Mouse (Mus musculus) erythroblast, embryonic 14.5 days (primary cell): ENCODE data around the gene Slc24a1. TPM values are rescaled to one million over a fixed set of nuclear protein-coding genes. Genes with fewer than 3 reads are reported as not detected.
A peak's percentile ranks its signal among the peaks of the same experiment; 100 is the strongest.

Source experiments
- H3K27me3 ChIP-seq: 2 replicates; pipeline ENCODE4 v1.6.1; 2012; ENCODE audit warnings: inconsistent platforms; ENCODE audit not compliant: control insufficient read depth
- H3K36me3 ChIP-seq: 2 replicates; pipeline ENCODE4 v1.6.1; 2012; ENCODE audit warnings: mild to moderate bottlenecking, inconsistent platforms; ENCODE audit not compliant: control insufficient read depth
- H3K4me1 ChIP-seq: 2 replicates; pipeline ENCODE4 v1.6.1; 2012; ENCODE audit warnings: inconsistent platforms; ENCODE audit not compliant: control insufficient read depth
- H3K4me3 ChIP-seq: replicated peaks from 2 replicates; pipeline ENCODE3; 2012; ENCODE audit warnings: moderate library complexity, mild to moderate bottlenecking, inconsistent platforms
- H3K9me3 ChIP-seq: 2 replicates; pipeline ENCODE4 v1.6.1; 2012; ENCODE audit warnings: low read length, inconsistent platforms, mixed read lengths; ENCODE audit not compliant: control insufficient read depth
- GATA1 ChIP-seq: IDR thresholded peaks from 2 replicates; pipeline ENCODE4 v1.6.1; 2012; ENCODE audit warnings: low read length, inconsistent platforms, mixed read lengths
- TAL1 ChIP-seq: IDR thresholded peaks from 3 replicates; pipeline ENCODE4 v1.6.1; 2012; ENCODE audit warnings: low read length, inconsistent platforms, mixed read lengths
- polyA plus RNA-seq: library from polyadenylated mRNA; stranded (reverse); fragments of >175 nt; gene quantifications from 2 replicates; pipeline ENCODE4 v1.2.3, GENCODE M21; 2012

Gene Slc24a1
- polyA plus RNA-seq, 1 experiment, result not detected

- Histone ChIP-seq H3K4me3 (no peak overlapping the region), H3K36me3 (no peaks in the 10 kb centered on the region), H3K9me3 (no peaks in the 10 kb centered on the region), H3K27me3 (peaks cover 30% of the 10 kb centered on the region), H3K4me1 (peaks cover 42% of the 10 kb centered on the region)
- TF ChIP-seq GATA1, result no peak
- no peak for TF ChIP-seq TAL1
These were observed 10.6 kb downstream of the Slc24a1 start for GRCm38 (mm10) chr9:64940731-64941346.

- no peaks in the 10 kb centered on the region for H3K36me3 ChIP-seq
- TF ChIP-seq TAL1, result no peak
- TF ChIP-seq GATA1, result no peak
- H3K27me3 ChIP-seq, result peaks cover 23% of the 10 kb centered on the region
- H3K4me3 ChIP-seq, result no peak overlapping the region
- H3K4me1 ChIP-seq, result peaks cover 52% of the 10 kb centered on the region
- no peaks in the 10 kb centered on the region for H3K9me3 ChIP-seq
These were observed 11.6 kb downstream of the Slc24a1 start for GRCm38 (mm10) chr9:64939790-64940189.

GRCm38 (mm10) chr9:64939281-64939680 is 12.1 kb downstream of the Slc24a1 start:
- no peaks in the 10 kb centered on the region for H3K36me3 ChIP-seq
- no peaks in the 10 kb centered on the region for H3K9me3 ChIP-seq
- H3K4me1 ChIP-seq, result peaks cover 57% of the 10 kb centered on the region
- peaks cover 18% of the 10 kb centered on the region for H3K27me3 ChIP-seq
- no peak for TF ChIP-seq GATA1
- no peak for TF ChIP-seq TAL1
- peak overlapping the region; percentile 39 for H3K4me3 ChIP-seq

- Histone ChIP-seq H3K4me1 (peaks cover 65% of the 10 kb centered on the region), H3K27me3 (peaks cover 11% of the 10 kb centered on the region), H3K36me3 (no peaks in the 10 kb centered on the region), H3K4me3 (peak overlapping the region; percentile 39), H3K9me3 (no peaks in the 10 kb centered on the region)
- TF ChIP-seq TAL1 (no peak), GATA1 (no peak)
These were observed 12.9 kb downstream of the Slc24a1 start for GRCm38 (mm10) chr9:64938535-64938934.

- Histone ChIP-seq H3K27me3 (peaks cover 6% of the 10 kb centered on the region), H3K36me3 (no peaks in the 10 kb centered on the region), H3K4me3 (no peak overlapping the region), H3K4me1 (peaks cover 75% of the 10 kb centered on the region), H3K9me3 (no peaks in the 10 kb centered on the region)
- TF ChIP-seq TAL1, result no peak
- TF ChIP-seq GATA1, result no peak
These were observed 13.9 kb downstream of the Slc24a1 start for GRCm38 (mm10) chr9:64937491-64937890.

GRCm38 (mm10) chr9:64936508-64936907 is 14.9 kb downstream of the Slc24a1 start:
- H3K27me3 ChIP-seq, result no peaks in the 10 kb centered on the region
- peaks cover 85% of the 10 kb centered on the region for H3K4me1 ChIP-seq
- H3K9me3 ChIP-seq, result no peaks in the 10 kb centered on the region
- TF ChIP-seq TAL1, result no peak
- TF ChIP-seq GATA1, result no peak
- no peaks in the 10 kb centered on the region for H3K36me3 ChIP-seq
- H3K4me3 ChIP-seq, result no peak overlapping the region

- Histone ChIP-seq H3K4me3 (peak overlapping the region; percentile 28), H3K4me1 (peaks cover 79% of the 10 kb centered on the region), H3K27me3 (no peaks in the 10 kb centered on the region), H3K9me3 (no peaks in the 10 kb centered on the region), H3K36me3 (no peaks in the 10 kb centered on the region)
- TF ChIP-seq GATA1 (no peak), TAL1 (no peak; the same call in 1 of the 3 replicates)
These were observed 17.2 kb downstream of the Slc24a1 start for GRCm38 (mm10) chr9:64934015-64934754.

- TF ChIP-seq TAL1 (no peak), GATA1 (no peak)
- no peaks in the 10 kb centered on the region for H3K36me3 ChIP-seq
- H3K9me3 ChIP-seq, result no peaks in the 10 kb centered on the region
- H3K4me1 ChIP-seq, result peaks cover 59% of the 10 kb centered on the region
- H3K27me3 ChIP-seq, result no peaks in the 10 kb centered on the region
- H3K4me3 ChIP-seq, result no peak overlapping the region
These were observed 19.4 kb downstream of the Slc24a1 start for GRCm38 (mm10) chr9:64931751-64932610.

GRCm38 (mm10) chr9:64930256-64930655 is 21.2 kb downstream of the Slc24a1 start:
- H3K9me3 ChIP-seq, result no peaks in the 10 kb centered on the region
- no peaks in the 10 kb centered on the region for H3K27me3 ChIP-seq
- no peak overlapping the region for H3K4me3 ChIP-seq
- TF ChIP-seq TAL1, result no peak
- TF ChIP-seq GATA1, result no peak
- no peaks in the 10 kb centered on the region for H3K36me3 ChIP-seq
- peaks cover 46% of the 10 kb centered on the region for H3K4me1 ChIP-seq
